Mouse (Mus musculus) G1E (cell line): Measurements from ENCODE around the gene Gm11937.

Experiments used
- CTCF ChIP-seq: IDR thresholded peaks from 2 replicates; pipeline ENCODE4 v1.5.1; 2012; ENCODE audit warnings: low read depth, low read length, inconsistent platforms, mixed read lengths
- GATA1 ChIP-seq: IDR thresholded peaks from 2 replicates; pipeline ENCODE4 v1.6.1; 2012; ENCODE audit warnings: borderline replicate concordance, low read length, inconsistent platforms, mixed read lengths
- POLR2AphosphoS5 ChIP-seq: IDR thresholded peaks from 2 replicates; pipeline ENCODE4 v1.6.1; 2012; ENCODE audit warnings: low read depth, low read length, inconsistent platforms; ENCODE audit not compliant: insufficient replicate concordance
- TAL1 ChIP-seq: conservative IDR thresholded peaks from 2 replicates; pipeline ENCODE4 v1.6.1; 2012; ENCODE audit warnings: low read depth, low read length, inconsistent platforms, mixed read lengths

DNA sequence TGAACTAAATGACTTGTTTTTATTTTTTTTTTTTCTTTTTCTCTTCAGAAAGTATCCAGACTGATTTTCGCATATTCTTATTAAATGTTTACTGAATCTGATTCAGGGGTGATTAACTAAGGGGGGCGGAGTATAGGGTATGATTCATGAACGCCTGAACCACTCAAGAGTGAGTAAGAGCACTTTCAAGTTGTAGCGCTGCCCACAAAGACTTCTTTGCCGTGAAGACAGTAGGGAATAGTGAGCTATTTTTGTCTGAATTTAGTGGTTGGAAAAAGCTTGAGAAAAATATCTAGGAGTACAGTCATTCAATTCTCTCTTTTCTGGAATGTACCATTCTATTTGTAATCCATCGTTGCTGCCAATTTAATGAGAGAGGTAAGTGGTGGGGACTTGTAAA, 28.4 kb downstream of the Gm11937 start:
- TF ChIP-seq CTCF = no peak
- no peak for TF ChIP-seq GATA1
- TF ChIP-seq TAL1 = no peak
- TF ChIP-seq POLR2AphosphoS5 = no peak
